ENCODE assay signal across 32 mouse cellular contexts in genomic region chr13:110248481-110248880, GRCm38 (mm10). TPM values are rescaled to one million over a fixed set of nuclear protein-coding genes. Genes with fewer than 3 reads are reported as not detected.
A peak's percentile ranks its signal among the peaks of the same experiment; 100 is the strongest.
DNase-seq lines count a peak whose midpoint lies in the region; ATAC-seq and TF ChIP-seq lines count a peak whose summit lies in the region.
"Had no signal": no experiment of that assay in that cellular context is flagged by ENCODE, and none has a peak within 500 bp of the region (broad histone marks: within the 10 kb centered on the region; RNA-seq: fewer than 3 reads in every experiment).

No protein-coding gene starts in this region.

- H3K36me3 ChIP-seq in embryonic facial prominence, embryonic 11.5 days (replicated peaks; ENCODE audit: control insufficient read depth, insufficient read depth, low read depth, low read length) = no peaks in the 10 kb centered on the region
- H3K36me3 ChIP-seq in embryonic facial prominence, embryonic 10.5 days (replicated peaks) = no peaks in the 10 kb centered on the region
- no peaks in the 10 kb centered on the region for H3K36me3 ChIP-seq in MEL (ENCODE audit: control insufficient read depth in 1 of 2, insufficient read depth in 2 of 2, low read length in 2 of 2)
- H3K36me3 ChIP-seq in forebrain, embryonic 13.5 days (ENCODE audit: poor library complexity, severe bottlenecking) = no peaks in the 10 kb centered on the region
- H3K36me3 ChIP-seq: embryonic facial prominence, embryonic 12.5 days; embryonic facial prominence, embryonic 15.5 days; forebrain, embryonic 12.5 days; heart, embryonic 12.5 days; heart, embryonic 15.5 days; hindbrain, embryonic 12.5 days; hindbrain, embryonic 15.5 days had no signal

- H3K4me2 ChIP-seq in embryonic facial prominence, embryonic 11.5 days (ENCODE audit: low read depth, low read length) = no peak overlapping the region
- no peak overlapping the region for H3K4me2 ChIP-seq in forebrain, embryonic 13.5 days
- H3K4me2 ChIP-seq: embryonic facial prominence, embryonic 12.5 days; embryonic facial prominence, embryonic 15.5 days; forebrain, embryonic 12.5 days; heart, embryonic 12.5 days; heart, embryonic 15.5 days; hindbrain, embryonic 12.5 days; hindbrain, embryonic 15.5 days had no signal

- no peaks in the 10 kb centered on the region for H3K79me2 ChIP-seq in MEL (ENCODE audit: control insufficient read depth, insufficient read depth, low read length, poor library complexity)

- no peak overlapping the region for H3K9ac ChIP-seq in embryonic facial prominence, embryonic 11.5 days (replicated peaks; ENCODE audit: low read length)
- no peak overlapping the region for H3K9ac ChIP-seq in MEL (ENCODE audit: control insufficient read depth, low read depth, low read length, poor library complexity, severe bottlenecking)
- no peak overlapping the region for H3K9ac ChIP-seq in forebrain, embryonic 13.5 days
- H3K9ac ChIP-seq: embryonic facial prominence, embryonic 12.5 days; embryonic facial prominence, embryonic 15.5 days; forebrain, embryonic 12.5 days; heart, embryonic 12.5 days; heart, embryonic 15.5 days; hindbrain, embryonic 12.5 days; hindbrain, embryonic 15.5 days had no signal

- no peak for TF ChIP-seq POLR2A in MEL (IDR thresholded peaks at IDR 0.05; ENCODE audit: control insufficient read depth in 1 of 2, insufficient read depth in 1 of 2, low read depth in 1 of 2, low read length in 2 of 2, poor library complexity in 1 of 2)

- TF ChIP-seq RAD21 in MEL (IDR thresholded peaks at IDR 0.05; ENCODE audit: low read depth, low read length) = no peak

- H3K4me1 ChIP-seq in embryonic facial prominence, embryonic 11.5 days (ENCODE audit: control insufficient read depth, insufficient read depth, low read length) = no peaks in the 10 kb centered on the region
- no peaks in the 10 kb centered on the region for H3K4me1 ChIP-seq in embryonic facial prominence, embryonic 10.5 days
- H3K4me1 ChIP-seq in MEL (ENCODE audit: control insufficient read depth in 1 of 2, insufficient read depth in 2 of 2, low read length in 2 of 2) = no peaks in the 10 kb centered on the region
- H3K4me1 ChIP-seq in forebrain, embryonic 13.5 days = no peaks in the 10 kb centered on the region
- H3K4me1 ChIP-seq: embryonic facial prominence, embryonic 12.5 days; embryonic facial prominence, embryonic 15.5 days; forebrain, embryonic 12.5 days; heart, embryonic 12.5 days; heart, embryonic 15.5 days; hindbrain, embryonic 12.5 days; hindbrain, embryonic 15.5 days had no signal

- H3K27me3 ChIP-seq in embryonic facial prominence, embryonic 11.5 days (ENCODE audit: control insufficient read depth, insufficient read depth, low read length) = no peaks in the 10 kb centered on the region
- H3K27me3 ChIP-seq in embryonic facial prominence, embryonic 10.5 days (replicated peaks; ENCODE audit: low read depth, poor library complexity, severe bottlenecking) = no peaks in the 10 kb centered on the region
- H3K27me3 ChIP-seq in MEL (ENCODE audit: control insufficient read depth in 1 of 2, insufficient read depth in 2 of 2, low read length in 2 of 2) = no peaks in the 10 kb centered on the region
- H3K27me3 ChIP-seq in forebrain, embryonic 13.5 days = no peaks in the 10 kb centered on the region
- H3K27me3 ChIP-seq: CH12.LX; embryonic facial prominence, embryonic 12.5 days; embryonic facial prominence, embryonic 15.5 days; forebrain, embryonic 12.5 days; heart, embryonic 12.5 days; heart, embryonic 15.5 days; hindbrain, embryonic 12.5 days; hindbrain, embryonic 15.5 days had no signal

- no peak for TF ChIP-seq EP300 in MEL (IDR thresholded peaks at IDR 0.05; ENCODE audit: low read depth in 1 of 2, low read length in 2 of 2)

- DNase-seq in embryonic facial prominence, embryonic 11.5 days (ENCODE audit: low spot score) = peak; percentile 2
- DNase-seq in embryonic facial prominence, embryonic 10.5 days (ENCODE audit: low spot score) = no peak
- DNase-seq in 416B (ENCODE audit: low read depth) (peak; percentile 1), MEL (ENCODE audit: low read depth, low spot score) (peak; percentile 5), WW6 (ENCODE audit: low read depth, low spot score) (peak; percentile 7)
- DNase-seq in heart, postnatal 4 days = no peak
- DNase-seq in gastrocnemius, adult 18-20 months (ENCODE audit: low spot score) = no peak
- DNase-seq: adrenal gland, adult 8-10 months; adrenal gland, postnatal 25 days; B cell, adult 2 months; cerebellum, adult 11-12 months; cerebellum, adult 8-10 months; cerebellum, postnatal 10 days; cerebellum, postnatal 36 days; embryo, embryonic 11 days; gastrocnemius, adult 2 months; gastrocnemius, postnatal 14 days; heart, adult 11 months; heart, postnatal 14 days; kidney, adult 2 months had no signal

- H3K27ac ChIP-seq in embryonic facial prominence, embryonic 11.5 days (replicated peaks; ENCODE audit: low read depth, low read length) = no peak overlapping the region
- no peak overlapping the region for H3K27ac ChIP-seq in embryonic facial prominence, embryonic 10.5 days (replicated peaks)
- no peak overlapping the region for H3K27ac ChIP-seq in MEL (ENCODE audit: control insufficient read depth, low read depth, low read length)
- H3K27ac ChIP-seq in forebrain, embryonic 13.5 days = no peak overlapping the region
- H3K27ac ChIP-seq: embryonic facial prominence, embryonic 12.5 days; embryonic facial prominence, embryonic 15.5 days; forebrain, embryonic 12.5 days; gastrocnemius, adult 2 months; heart, embryonic 15.5 days; hindbrain, embryonic 12.5 days; hindbrain, embryonic 15.5 days had no signal

- 73% methylated on average over 2 of the region's 2 CpGs for WGBS in embryonic facial prominence, embryonic 11.5 days
- 78% methylated on average over 2 of the region's 2 CpGs for WGBS in embryonic facial prominence, embryonic 10.5 days
- WGBS in forebrain, embryonic 13.5 days = 63% methylated on average over 2 of the region's 2 CpGs

- TF ChIP-seq CTCF in MEL (IDR thresholded peaks at IDR 0.05 in 2 of 3, conservative IDR thresholded peaks at IDR 0.05 in 1 of 3; ENCODE audit: control insufficient read depth in 1 of 3, insufficient read depth in 1 of 3, low read depth in 2 of 3, low read length in 3 of 3, poor library complexity in 1 of 3, severe bottlenecking in 1 of 3) = no peak

- no peak for ATAC-seq in embryonic facial prominence, embryonic 11.5 days (replicated peaks; ENCODE audit: insufficient number of reproducible peaks, low FRiP score, low TSS enrichment, low read depth)
- ATAC-seq in forebrain, embryonic 13.5 days = no peak
- ATAC-seq: forebrain, embryonic 16.5 days; intestine, postnatal 0 days had no signal

- H3K9me3 ChIP-seq in embryonic facial prominence, embryonic 11.5 days (replicated peaks; ENCODE audit: control insufficient read depth, low read length) = no peaks in the 10 kb centered on the region
- no peaks in the 10 kb centered on the region for H3K9me3 ChIP-seq in embryonic facial prominence, embryonic 10.5 days
- no peaks in the 10 kb centered on the region for H3K9me3 ChIP-seq in MEL (replicated peaks; ENCODE audit: insufficient read depth, low read length)
- no peaks in the 10 kb centered on the region for H3K9me3 ChIP-seq in forebrain, embryonic 13.5 days (replicated peaks)
- H3K9me3 ChIP-seq: embryonic facial prominence, embryonic 12.5 days; embryonic facial prominence, embryonic 15.5 days; forebrain, embryonic 12.5 days; heart, embryonic 12.5 days; heart, embryonic 15.5 days; hindbrain, embryonic 12.5 days; hindbrain, embryonic 15.5 days had no signal

- H3K4me3 ChIP-seq in embryonic facial prominence, embryonic 11.5 days (ENCODE audit: low read depth, low read length) = no peak overlapping the region
- no peak overlapping the region for H3K4me3 ChIP-seq in embryonic facial prominence, embryonic 10.5 days
- H3K4me3 ChIP-seq in MEL (ENCODE audit: control insufficient read depth in 1 of 2, insufficient read depth in 1 of 2, low read depth in 2 of 2, low read length in 2 of 2) = no peak overlapping the region
- H3K4me3 ChIP-seq in forebrain, embryonic 13.5 days = no peak overlapping the region
- H3K4me3 ChIP-seq: embryonic facial prominence, embryonic 12.5 days; embryonic facial prominence, embryonic 15.5 days; forebrain, embryonic 12.5 days; gastrocnemius, adult 2 months; heart, embryonic 12.5 days; heart, embryonic 15.5 days; hindbrain, embryonic 12.5 days; hindbrain, embryonic 15.5 days had no signal

TF ChIP-seq in MEL, 35 proteins besides CTCF, POLR2A, EP300 and RAD21:
- TF ChIP-seq JUND (IDR thresholded peaks at IDR 0.05; ENCODE audit: low read depth, low read length) (no peak), HCFC1 (IDR thresholded peaks at IDR 0.05; ENCODE audit: low read depth, low read length) (no peak), CHD2 (IDR thresholded peaks at IDR 0.05; ENCODE audit: low read length) (no peak), USF2 (IDR thresholded peaks at IDR 0.05; ENCODE audit: borderline replicate concordance in 1 of 2, insufficient read depth in 1 of 2, low read depth in 1 of 2, low read length in 2 of 2) (no peak), TAL1 (IDR thresholded peaks at IDR 0.05; ENCODE audit: low read length) (no peak), ZMIZ1 (IDR thresholded peaks at IDR 0.05; ENCODE audit: low read depth, low read length) (no peak), TCF12 (IDR thresholded peaks at IDR 0.05; ENCODE audit: low read depth, low read length) (no peak), MXI1 (IDR thresholded peaks at IDR 0.05; ENCODE audit: low read depth, low read length) (no peak), TBP (IDR thresholded peaks at IDR 0.05; ENCODE audit: low read depth, low read length) (no peak), ZKSCAN1 (IDR thresholded peaks at IDR 0.05; ENCODE audit: low read depth, low read length) (no peak), POLR2AphosphoS2 (IDR thresholded peaks at IDR 0.05; ENCODE audit: low read length) (no peak), RCOR1 (IDR thresholded peaks at IDR 0.05; ENCODE audit: low read depth, low read length) (no peak), MAFK (IDR thresholded peaks at IDR 0.05; ENCODE audit: borderline replicate concordance, low read depth, low read length) (no peak), POLR2AphosphoS5 (IDR thresholded peaks at IDR 0.05; ENCODE audit: borderline replicate concordance, low read depth, low read length) (no peak), KAT2A (conservative IDR thresholded peaks at IDR 0.05; ENCODE audit: low read depth, low read length) (no peak), ZC3H11A (IDR thresholded peaks at IDR 0.05; ENCODE audit: low read depth, low read length) (no peak), GATA1 (IDR thresholded peaks at IDR 0.05; ENCODE audit: low read depth, low read length) (no peak)

RNA-seq across cellular contexts. Expression of gene Rab3c, which starts 32.3 kb away (rescaled TPM):
- polyA plus RNA-seq in embryonic facial prominence, embryonic 11.5 days (2014; fragmentation: Nextera tagmentation; extraction: Ambion mirVana) = 4.2 and 6.3 TPM in 2 replicates
- 2.9 TPM in 2 replicates for polyA plus RNA-seq in embryonic facial prominence, embryonic 10.5 days (2016; fragmentation: Nextera tagmentation; extraction: Ambion mirVana)
- not detected in 2 replicates for total RNA-seq in MEL (2012; rRNA removed)
- not detected for polyA plus RNA-seq in MEL (2012; ENCODE audit: insufficient read depth in 1 of 2, insufficient read length in 2 of 2, low read depth in 1 of 2, low replicate concordance in 2 of 2, missing spikeins in 1 of 2)
- under 1 TPM; 0.57 to 0.68 TPM for total RNA-seq in heart, postnatal 4 days (2021)
- polyA plus RNA-seq in forebrain, embryonic 13.5 days (2015; fragmentation: Nextera tagmentation; extraction: Ambion mirVana) = 87.2 and 89.1 TPM in 2 replicates
- total RNA-seq in gastrocnemius, adult 18-20 months (2021) = not detected
- total RNA-seq: CH12.LX; gastrocnemius, adult 2 months; hematopoietic stem cell, adult 5-6 weeks had no signal

Comparison
In these comparisons a context has a peak if more than half of its experiments do, and no peak if none do; other contexts are left out.
1. DNase-seq: peak in embryonic facial prominence, embryonic 11.5 days (single experiment), 416B (single experiment), MEL (single experiment) and WW6 (single experiment); none in embryonic facial prominence, embryonic 10.5 days (single experiment), heart, postnatal 4 days (single experiment) and gastrocnemius, adult 18-20 months (single experiment).
2. RNA of gene Rab3c, which starts 32.3 kb away (polyA plus RNA-seq): 87.2 to 89.1 TPM in forebrain, embryonic 13.5 days; 4.2 to 6.3 TPM in embryonic facial prominence, embryonic 11.5 days, 2.9 TPM in embryonic facial prominence, embryonic 10.5 days and not detected in MEL; every median in the first group is over 10 times any median in the second.